Mouse (Mus musculus): ENCODE results near the gene Calml4.

Gene Calml4

DNA sequence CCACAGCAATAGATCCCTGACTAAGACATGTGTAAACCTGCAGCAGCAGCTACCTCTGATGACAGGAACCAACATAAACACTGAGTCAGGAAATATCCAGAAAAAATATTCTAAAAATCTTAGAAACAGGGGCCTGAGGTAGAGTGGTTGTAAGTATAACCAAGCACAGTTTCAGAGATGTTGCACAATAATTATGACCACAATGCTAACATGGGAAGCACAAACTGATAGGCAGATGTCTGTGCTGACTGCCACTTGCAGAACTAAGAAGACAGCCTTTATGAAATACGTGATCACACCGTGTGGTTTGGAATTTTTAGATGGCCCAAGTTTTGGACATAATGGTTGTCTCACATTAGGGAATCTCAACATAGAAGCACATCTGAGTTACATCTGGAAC, 46.0 kb downstream of the Calml4 start:
- DNase-seq = no peak

DNA sequence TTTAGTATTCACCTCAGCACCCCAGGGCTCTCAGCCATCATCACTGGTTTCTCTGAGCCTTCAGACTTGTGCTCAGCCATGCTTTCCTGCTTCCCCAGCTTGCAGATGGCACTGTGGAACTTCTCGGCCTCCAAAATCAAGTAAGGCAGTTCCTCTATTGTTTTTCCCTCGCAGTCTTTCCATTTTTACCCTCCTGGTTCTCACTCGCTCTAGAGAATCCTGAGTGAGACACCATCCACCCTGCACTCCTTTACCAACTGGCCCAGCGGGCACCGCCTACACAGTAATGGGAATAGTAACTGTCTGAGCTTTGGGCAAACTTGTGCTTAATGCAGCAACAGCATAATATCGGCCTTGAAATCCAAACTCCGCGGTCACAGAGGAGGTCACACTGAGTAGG, 47.2 kb downstream of the Calml4 start:
- no peak for DNase-seq

DNA sequence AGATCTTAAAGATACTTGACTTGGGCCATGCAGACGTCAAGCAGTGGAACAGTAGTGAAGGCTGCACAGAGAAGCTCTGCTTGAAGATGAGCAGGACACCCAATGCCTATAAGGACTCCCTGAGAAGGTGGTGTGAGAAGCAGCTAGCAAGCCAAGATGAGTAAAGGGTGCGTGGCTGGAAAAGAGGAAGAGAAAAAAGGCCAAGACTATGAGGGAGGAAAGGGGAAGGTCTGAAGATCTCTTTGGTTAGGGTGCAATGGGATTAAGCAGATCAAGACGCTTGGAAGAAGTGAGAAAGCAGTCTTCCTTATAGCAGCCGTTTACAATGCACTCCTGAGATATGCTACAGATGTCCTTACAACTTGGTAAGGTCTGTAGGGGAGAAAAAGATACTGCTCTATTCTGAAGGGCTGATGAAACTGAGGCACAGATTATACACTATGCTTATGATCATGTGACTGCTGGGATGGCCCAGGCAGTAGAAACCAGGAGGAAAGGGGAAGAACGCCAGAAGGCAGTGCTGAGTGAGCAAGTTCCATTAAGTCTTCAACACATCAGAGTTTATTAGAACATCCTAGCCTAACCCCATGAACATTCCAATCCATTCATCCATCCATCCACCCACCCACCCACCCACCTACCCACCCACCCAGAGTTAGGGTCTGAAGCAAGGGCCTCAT, 55.6 kb downstream of the Calml4 start:
- no peak for DNase-seq

DNA sequence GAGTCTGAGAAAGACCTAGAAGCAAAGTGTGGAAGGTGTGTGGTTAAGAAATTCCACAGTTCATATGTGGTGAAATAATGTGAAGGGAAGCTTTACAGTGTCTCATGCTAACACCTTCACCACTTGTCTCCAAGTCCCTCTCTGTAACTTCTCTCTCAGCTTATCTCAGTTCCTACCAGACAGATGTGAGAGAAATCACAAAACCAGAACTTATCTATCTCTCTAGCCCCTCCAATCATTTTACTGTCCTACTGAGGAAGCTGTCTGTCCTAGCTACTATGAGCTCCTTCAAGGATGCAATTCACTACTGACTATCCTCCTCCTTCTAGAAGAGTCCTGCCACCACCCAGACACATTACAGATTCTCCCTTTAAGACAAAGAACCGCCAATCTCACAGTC, 59.2 kb downstream of the Calml4 start:
- no peak for DNase-seq

DNA sequence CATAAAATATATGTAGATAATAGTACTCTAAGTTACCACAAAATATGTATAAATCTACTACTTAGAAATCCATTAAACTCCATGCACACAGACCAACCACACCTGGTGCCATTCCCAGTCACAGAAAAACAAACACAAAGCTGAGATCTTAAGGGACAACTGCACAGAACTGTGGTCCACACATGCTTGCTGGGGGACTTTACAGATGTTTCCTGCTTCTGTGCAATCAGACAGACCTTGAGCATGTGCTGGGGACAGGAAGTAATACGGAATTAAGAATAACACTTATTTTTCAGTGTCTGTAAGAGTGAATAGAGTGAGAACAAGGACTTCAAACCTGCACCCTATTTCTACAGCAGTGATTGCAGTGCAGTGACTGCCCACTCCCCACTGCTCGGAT, 63.0 kb downstream of the Calml4 start:
- DNase-seq = no peak

DNA sequence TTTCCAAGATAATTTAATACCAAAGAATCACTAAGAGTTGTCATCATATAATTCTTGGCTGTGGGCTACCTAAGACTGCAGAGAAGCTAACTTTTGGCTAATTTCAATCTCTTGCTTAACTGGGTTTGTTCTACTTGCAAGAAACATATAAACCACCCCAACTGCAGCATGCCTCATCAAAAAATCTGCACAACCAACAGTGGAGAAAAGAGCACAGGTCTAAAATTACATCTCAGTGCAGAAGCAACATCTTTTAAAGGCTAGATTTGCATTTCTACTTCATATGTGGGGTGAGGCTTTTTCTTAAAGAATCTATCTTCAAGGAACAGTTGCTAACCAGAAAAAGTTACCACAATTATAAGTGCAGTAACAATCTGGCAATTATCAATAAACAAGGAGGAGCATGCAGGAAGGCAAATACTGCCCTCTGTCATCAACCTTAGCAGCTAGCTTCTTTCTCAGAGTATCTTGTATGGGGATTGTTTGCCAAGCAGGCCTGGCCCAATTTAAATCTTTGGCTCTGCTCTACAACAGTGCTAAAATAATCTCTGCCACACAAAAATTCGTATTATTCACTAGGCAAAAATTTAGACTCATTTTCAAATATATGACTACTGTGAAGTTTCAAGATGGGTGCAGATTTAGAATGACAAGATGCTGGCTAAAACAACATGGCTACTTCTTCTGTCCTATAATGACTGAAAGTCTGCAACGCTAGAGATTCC, 67.2 kb downstream of the Calml4 start:
- no peak for DNase-seq

Measured in kidney, postnatal 14 days (tissue).